Mouse (Mus musculus) liver, postnatal 0 days (tissue): ENCODE measurements at regions not wholly inside any gene's neighbourhood (a gene's known extent, or its start where the extent isn't known, plus 50 kb on each side); places are given as distances from the start of the nearest gene placed in this dataset.
A peak's percentile ranks its signal among the peaks of the same experiment; 100 is the strongest.

Experiments
- CTCF ChIP-seq: sonication (generic); IDR thresholded peaks from 2 replicates; pipeline ENCODE4 v1.5.1; 2016; ENCODE audit warnings: antibody characterized with exemption, low read depth
- EP300 ChIP-seq: IDR thresholded peaks from 2 replicates; pipeline ENCODE4 v1.6.1; 2016; ENCODE audit warnings: antibody characterized with exemption, low read depth, mild to moderate bottlenecking

DNA sequence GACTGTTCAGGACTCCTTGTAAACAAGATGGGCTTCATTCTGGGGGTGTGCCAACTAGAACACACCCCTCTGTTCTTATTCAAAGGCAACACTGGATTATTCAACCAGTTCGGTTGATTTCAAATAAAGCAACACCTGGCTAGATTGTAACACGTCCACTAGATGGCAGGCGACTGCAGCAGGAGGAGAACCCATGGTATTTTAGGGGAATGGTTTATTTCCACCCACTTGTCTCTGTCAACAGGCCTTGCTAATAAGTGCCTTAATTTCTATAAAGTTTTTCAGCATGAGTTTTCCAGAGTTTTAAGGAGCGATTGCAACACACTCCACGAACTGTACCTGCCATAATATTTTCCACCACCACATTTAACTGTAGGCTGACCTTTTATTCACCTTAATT, 160.1 kb downstream of the Cd109 start:
- TF ChIP-seq CTCF (peak; percentile 67), EP300 (no peak)
